ENCODE assay signal across 11 mouse cellular contexts in the genomic region with DNA sequence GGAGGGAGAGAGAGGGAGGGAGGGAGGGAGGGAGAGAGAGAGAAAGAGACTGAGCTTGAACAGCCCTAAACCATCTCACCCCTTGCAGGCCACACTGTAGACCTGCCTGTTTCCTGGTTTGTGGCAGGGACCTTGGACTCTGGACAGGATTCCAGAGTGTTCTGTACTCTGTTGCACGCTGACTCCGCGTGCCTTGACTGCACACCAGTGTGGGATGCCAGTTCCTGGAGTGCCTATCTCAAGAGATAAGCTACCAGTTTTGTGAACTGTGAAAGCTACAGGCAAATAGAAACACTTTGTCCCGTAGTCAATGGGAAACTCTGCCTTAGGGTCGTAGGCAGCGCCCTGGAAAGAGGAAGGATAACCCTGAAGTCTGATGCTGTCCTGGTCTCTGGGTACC. TPM values are rescaled to one million over a fixed set of nuclear protein-coding genes. Genes with fewer than 3 reads are reported as not detected.
DNase-seq lines count a peak whose midpoint lies in the region; ATAC-seq and TF ChIP-seq lines count a peak whose summit lies in the region.
"Had no signal": no experiment of that assay in that cellular context is flagged by ENCODE, and none has a peak within 500 bp of the region (broad histone marks: within the 10 kb centered on the region; RNA-seq: fewer than 3 reads in every experiment).

No protein-coding gene starts in this region.

- H3K9ac ChIP-seq in liver, embryonic 12.5 days, result peak overlapping the region; percentile 63
- H3K9ac ChIP-seq in stomach, postnatal 0 days (ENCODE audit: low read length), result peak overlapping the region; percentile 27; the same call in 1 of the 2 replicates
- H3K9ac ChIP-seq: limb, embryonic 15.5 days had no signal

- H3K4me2 ChIP-seq in liver, embryonic 12.5 days, result peak overlapping the region; percentile 56; the same call in 1 of the 2 replicates
- H3K4me2 ChIP-seq in stomach, postnatal 0 days (replicated peaks; ENCODE audit: low read depth), result no peak overlapping the region
- H3K4me2 ChIP-seq: limb, embryonic 15.5 days had no signal

- peak overlapping the region; percentile 74; the same call in 1 of the 2 replicates for H3K27ac ChIP-seq in heart, embryonic 10.5 days
- H3K27ac ChIP-seq in liver, embryonic 12.5 days, result peak overlapping the region; percentile 98
- peak overlapping the region; percentile 45; the same call in 1 of the 2 replicates for H3K27ac ChIP-seq in stomach, postnatal 0 days (replicated peaks)
- H3K27ac ChIP-seq: limb, embryonic 15.5 days had no signal

- TF ChIP-seq EP300 in stomach, postnatal 0 days (optimal IDR thresholded peaks at IDR 0.05), result no peak

- H3K9me3 ChIP-seq in heart, embryonic 10.5 days, result no peaks in the 10 kb centered on the region
- H3K9me3 ChIP-seq in liver, embryonic 12.5 days (replicated peaks), result no peaks in the 10 kb centered on the region
- no peaks in the 10 kb centered on the region for H3K9me3 ChIP-seq in stomach, postnatal 0 days (ENCODE audit: control insufficient read depth, low read length)
- H3K9me3 ChIP-seq: limb, embryonic 15.5 days had no signal

- ATAC-seq in liver, embryonic 12.5 days, result peak; percentile 64
- ATAC-seq in stomach, postnatal 0 days (ENCODE audit: low FRiP score, low TSS enrichment), result peak; percentile 92
- ATAC-seq: forebrain, embryonic 14.5 days had no signal

- H3K36me3 ChIP-seq in heart, embryonic 10.5 days, result no peaks in the 10 kb centered on the region
- no peaks in the 10 kb centered on the region for H3K36me3 ChIP-seq in liver, embryonic 12.5 days
- H3K36me3 ChIP-seq in stomach, postnatal 0 days (ENCODE audit: control insufficient read depth, insufficient read depth, low read length), result no peaks in the 10 kb centered on the region
- H3K36me3 ChIP-seq: limb, embryonic 15.5 days had no signal

- no peak overlapping the region for H3K4me3 ChIP-seq in heart, embryonic 10.5 days
- H3K4me3 ChIP-seq in liver, embryonic 12.5 days, result no peak overlapping the region
- H3K4me3 ChIP-seq in stomach, postnatal 0 days (ENCODE audit: low read depth, low read length), result no peak overlapping the region
- H3K4me3 ChIP-seq: limb, embryonic 15.5 days had no signal

- intact Hi-C loops in heart, postnatal 36 days (cut with DNase I), result loop anchor here (5.0 kb wide), 1 partner anchor 59 kb away; no protein-coding TSS in a partner anchor
- intact Hi-C loops in gastrocnemius, postnatal 14 days (cut with DNase I; ENCODE audit: low total_unique reads), result no loop called here

- DNase-seq in heart, embryonic 10.5 days (ENCODE audit: low spot score), result no peak
- DNase-seq in heart, postnatal 36 days, result no peak
- peak; percentile 70 for DNase-seq in testis, postnatal 14 days (ENCODE audit: low spot score)
- DNase-seq in testis, postnatal 10 days (ENCODE audit: low spot score), result no peak
- peak; percentile 85 for DNase-seq in stomach, postnatal 0 days (ENCODE audit: low spot score)
- no peak for DNase-seq in layer of hippocampus, postnatal 10 days (ENCODE audit: low spot score in 2 of 2)
- no peak for DNase-seq in gastrocnemius, postnatal 14 days
- DNase-seq: cerebellum, adult 8-10 months had no signal

- 50% methylated on average over 6 of the region's 6 CpGs for WGBS in heart, embryonic 10.5 days
- WGBS in liver, embryonic 12.5 days (ENCODE audit: insufficient replicate concordance), result 36% methylated on average over 6 of the region's 6 CpGs
- WGBS in stomach, postnatal 0 days, result 76% methylated on average over 6 of the region's 6 CpGs

- H3K27me3 ChIP-seq in heart, embryonic 10.5 days (ENCODE audit: insufficient read depth, poor library complexity, severe bottlenecking), result no peaks in the 10 kb centered on the region
- no peaks in the 10 kb centered on the region for H3K27me3 ChIP-seq in liver, embryonic 12.5 days (replicated peaks)
- H3K27me3 ChIP-seq in stomach, postnatal 0 days (ENCODE audit: control insufficient read depth, insufficient read depth, low read length), result no peaks in the 10 kb centered on the region
- H3K27me3 ChIP-seq: limb, embryonic 15.5 days had no signal

- peaks cover 42% of the 10 kb centered on the region for H3K4me1 ChIP-seq in heart, embryonic 10.5 days
- peaks cover 98% of the 10 kb centered on the region for H3K4me1 ChIP-seq in liver, embryonic 12.5 days
- H3K4me1 ChIP-seq in stomach, postnatal 0 days (replicated peaks; ENCODE audit: control insufficient read depth, insufficient read depth), result no peaks in the 10 kb centered on the region

- TF ChIP-seq CTCF in stomach, postnatal 0 days (IDR thresholded peaks at IDR 0.05; ENCODE audit: low read depth), result no peak

RNA-seq across cellular contexts. Expression of a gene that starts 55.6 kb away (rescaled TPM):
- polyA plus RNA-seq in heart, embryonic 10.5 days (2016; fragmentation: Nextera tagmentation; extraction: Ambion mirVana), result 29.8 and 38.8 TPM in 2 replicates
- total RNA-seq in heart, postnatal 36 days (2021), result 100 to 1,000 TPM; 116 TPM
- 31.7 and 33.5 TPM in 2 replicates for polyA plus RNA-seq in liver, embryonic 12.5 days (2016; fragmentation: Nextera tagmentation; extraction: Ambion mirVana)
- polyA plus RNA-seq in stomach, postnatal 0 days (2015; fragmentation: Nextera tagmentation; extraction: Ambion mirVana), result 35.3 and 40.5 TPM in 2 replicates
- 10 to 100 TPM; 22.0 to 24.3 TPM for total RNA-seq in layer of hippocampus, postnatal 10 days (2021)
- 10 to 100 TPM; 59.7 to 62.2 TPM for total RNA-seq in gastrocnemius, postnatal 14 days (2021)

Comparison
In these comparisons a context has a peak if more than half of its experiments do, and no peak if none do; other contexts are left out.
1. DNase-seq: peak in testis, postnatal 14 days (single experiment) and stomach, postnatal 0 days (single experiment); none in heart, embryonic 10.5 days (single experiment), heart, postnatal 36 days (0 of 2), testis, postnatal 10 days (single experiment), layer of hippocampus, postnatal 10 days (0 of 2) and gastrocnemius, postnatal 14 days (single experiment).
2. H3K27ac ChIP-seq: peak in every context shown above with its lines; median percentile 98 in liver, embryonic 12.5 days; 74 in heart, embryonic 10.5 days; 45 in stomach, postnatal 0 days.